Mouse (Mus musculus): Measurements from ENCODE around the gene Tapbp. TPM values are rescaled to one million over a fixed set of nuclear protein-coding genes. Genes with fewer than 3 reads are reported as not detected.
"Not testable (repeated sequence)": the region's sequence is repeated elsewhere in the genome, so short reads cannot be mapped to it uniquely, and the experiment has no call there.

The Tapbp gene
- polyA plus RNA-seq, 1 experiment from 2014 or later, result 22.0 TPM

GRCm38 (mm10) chr17:33951021-33951946 lies 35.6 kb downstream of the Tapbp start, which contains the start of gene B3galt4:
Gene B3galt4, minus strand, starts transcription at chr17:33951488.
- Histone ChIP-seq H3K4me1 (ENCODE audit: control insufficient read depth, insufficient read depth, low read length) (peaks cover 39% of the 10 kb centered on the region), H3K27ac (ENCODE audit: low read depth, low read length) (peak within 1 kb of the TSS; percentile 88)

DNA sequence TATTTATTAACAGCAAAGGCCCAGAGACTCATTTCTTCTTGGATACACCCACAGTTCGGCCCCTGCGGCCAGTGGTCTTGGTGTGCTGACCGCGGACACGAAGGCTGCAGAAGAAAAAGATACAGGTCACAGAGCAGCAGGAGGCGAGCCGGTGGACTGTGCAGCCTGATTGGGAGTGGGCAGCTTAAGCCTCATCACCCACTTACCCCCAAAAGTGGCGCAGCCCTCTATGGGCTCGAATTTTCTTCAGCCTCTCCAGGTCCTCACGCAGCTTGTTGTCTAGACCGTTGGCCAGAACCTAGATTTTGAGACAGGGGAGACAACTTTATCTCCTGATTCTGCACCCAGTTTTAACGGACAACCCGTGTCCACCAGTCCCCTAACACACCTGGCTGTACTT lies 36.3 kb downstream of the Tapbp start:
- WGBS (ENCODE audit: insufficient replicate concordance), result 73% methylated on average over 13 of the region's 13 CpGs
- H3K9ac ChIP-seq (ENCODE audit: low read depth, low read length), result not testable (repeated sequence)

More at GRCm38 (mm10) chr17:33951021-33951946, 35.6 kb downstream of the Tapbp start, which contains the start of gene B3galt4:
- H3K36me3 ChIP-seq (ENCODE audit: control insufficient read depth, insufficient read depth, low read length), result peaks cover 20% of the 10 kb centered on the region
- ATAC-seq (replicated peaks; ENCODE audit: insufficient number of reproducible peaks, low FRiP score, low TSS enrichment), result peak; percentile 69
- H3K9me3 ChIP-seq (replicated peaks; ENCODE audit: control insufficient read depth, low read length), result no peaks in the 10 kb centered on the region
- WGBS (ENCODE audit: insufficient replicate concordance), result under 1% methylated on average over 45 of the region's 45 CpGs
- H3K27me3 ChIP-seq (ENCODE audit: control insufficient read depth, insufficient read depth, low read length), result no peaks in the 10 kb centered on the region
- peak within 1 kb of the TSS; percentile 53 for H3K4me3 ChIP-seq (ENCODE audit: low read depth, low read length)
- peak within 1 kb of the TSS; percentile 77 for H3K9ac ChIP-seq (ENCODE audit: low read depth, low read length)
- H3K4me2 ChIP-seq, result peak within 1 kb of the TSS; percentile 96

GRCm38 (mm10) chr17:33952879-33953278 lies 37.2 kb downstream of the Tapbp start:
- no peak overlapping the region for H3K27ac ChIP-seq (ENCODE audit: low read depth, low read length)
- no peak for ATAC-seq (replicated peaks; ENCODE audit: insufficient number of reproducible peaks, low FRiP score, low TSS enrichment)
- no peaks in the 10 kb centered on the region for H3K27me3 ChIP-seq (ENCODE audit: control insufficient read depth, insufficient read depth, low read length)
- H3K4me3 ChIP-seq (ENCODE audit: low read depth, low read length), result 0 out of 2 replicates have a peak overlapping the region, but pooled peaks have one; percentile 12
- no peaks in the 10 kb centered on the region for H3K9me3 ChIP-seq (replicated peaks; ENCODE audit: control insufficient read depth, low read length)
- WGBS (ENCODE audit: insufficient replicate concordance), result 83% methylated on average over 4 of the region's 4 CpGs
- peaks cover 45% of the 10 kb centered on the region for H3K4me1 ChIP-seq (ENCODE audit: control insufficient read depth, insufficient read depth, low read length)
- 0 out of 2 replicates have a peak overlapping the region, but pooled peaks have one; percentile 34 for H3K9ac ChIP-seq (ENCODE audit: low read depth, low read length)
- peak overlapping the region; percentile 96 for H3K4me2 ChIP-seq
- H3K36me3 ChIP-seq (ENCODE audit: control insufficient read depth, insufficient read depth, low read length), result peaks cover 19% of the 10 kb centered on the region

More for the DNA sequence above, 36.3 kb downstream of the Tapbp start:
- Histone ChIP-seq H3K4me1 (ENCODE audit: control insufficient read depth, insufficient read depth, low read length) (peaks cover 45% of the 10 kb centered on the region), H3K4me2 (peak overlapping the region; percentile 96), H3K27ac (ENCODE audit: low read depth, low read length) (peak overlapping the region; percentile 88; the same call in 1 of the 2 replicates), H3K4me3 (ENCODE audit: low read depth, low read length) (peak overlapping the region; percentile 53), H3K36me3 (ENCODE audit: control insufficient read depth, insufficient read depth, low read length) (peaks cover 19% of the 10 kb centered on the region)
- ATAC-seq (replicated peaks; ENCODE audit: insufficient number of reproducible peaks, low FRiP score, low TSS enrichment); H3K27me3 ChIP-seq (ENCODE audit: control insufficient read depth, insufficient read depth, low read length); H3K9me3 ChIP-seq (replicated peaks; ENCODE audit: control insufficient read depth, low read length): not testable (repeated sequence)

DNA sequence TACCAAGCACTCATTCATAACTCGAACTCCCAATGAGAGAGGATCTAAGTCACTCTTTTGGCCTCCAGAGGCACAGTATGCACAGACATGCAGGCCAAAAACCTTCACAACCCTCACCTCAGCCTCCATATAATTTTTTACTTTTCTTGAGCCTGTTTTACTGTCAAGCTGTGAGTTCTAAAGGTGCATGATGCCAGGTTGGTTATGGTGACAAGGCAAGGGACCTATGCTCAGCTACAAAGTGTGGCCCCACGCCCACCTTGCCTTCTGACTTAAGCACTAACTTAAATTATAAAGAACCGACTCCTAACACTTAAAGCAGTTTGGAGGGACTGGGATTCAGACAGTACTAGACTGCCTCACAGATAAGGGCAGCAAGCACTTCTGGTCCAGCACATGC lies 37.6 kb downstream of the Tapbp start:
- WGBS (ENCODE audit: insufficient replicate concordance), result 78% methylated on average over 3 of the region's 3 CpGs
- Histone ChIP-seq H3K36me3 (ENCODE audit: control insufficient read depth, insufficient read depth, low read length) (peaks cover 19% of the 10 kb centered on the region), H3K27ac (ENCODE audit: low read depth, low read length) (no peak overlapping the region), H3K4me1 (ENCODE audit: control insufficient read depth, insufficient read depth, low read length) (peaks cover 45% of the 10 kb centered on the region), H3K9me3 (replicated peaks; ENCODE audit: control insufficient read depth, low read length) (no peaks in the 10 kb centered on the region), H3K4me2 (peak overlapping the region; percentile 96), H3K27me3 (ENCODE audit: control insufficient read depth, insufficient read depth, low read length) (no peaks in the 10 kb centered on the region), H3K4me3 (ENCODE audit: low read depth, low read length) (0 out of 2 replicates have a peak overlapping the region, but pooled peaks have one; percentile 12), H3K9ac (ENCODE audit: low read depth, low read length) (0 out of 2 replicates have a peak overlapping the region, but pooled peaks have one; percentile 34)
- no peak for ATAC-seq (replicated peaks; ENCODE audit: insufficient number of reproducible peaks, low FRiP score, low TSS enrichment)

DNA sequence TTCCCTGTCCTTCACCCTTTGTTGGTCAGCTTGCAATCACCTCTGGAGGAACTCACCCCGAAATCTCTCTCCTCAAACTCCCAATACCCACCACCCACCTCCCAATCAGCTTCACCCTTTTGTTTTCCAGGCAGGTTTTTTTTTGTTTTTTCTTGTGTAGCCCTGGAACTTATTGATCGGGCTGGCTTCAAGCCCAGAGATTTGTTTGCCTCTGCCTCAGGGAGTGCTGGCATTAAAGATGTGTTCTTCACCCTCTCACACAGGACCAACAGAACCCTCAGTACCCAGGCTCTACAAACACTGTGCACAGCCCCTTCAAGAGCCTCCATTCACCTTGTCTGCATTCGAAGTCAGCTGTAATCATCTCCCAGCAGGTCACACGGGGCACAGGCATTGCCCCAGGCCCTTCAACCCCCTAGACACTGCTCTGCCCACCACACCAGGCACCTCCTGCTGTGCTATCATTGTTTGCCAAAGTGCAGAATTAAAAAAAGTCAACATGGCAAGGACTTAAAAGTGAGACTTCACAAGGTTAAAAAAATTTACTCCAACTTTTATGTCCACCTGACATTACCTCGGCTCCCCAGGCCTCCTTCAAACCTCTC lies 38.4 kb downstream of the Tapbp start:
- Histone ChIP-seq H3K9me3 (replicated peaks; ENCODE audit: control insufficient read depth, low read length) (no peaks in the 10 kb centered on the region), H3K4me1 (ENCODE audit: control insufficient read depth, insufficient read depth, low read length) (peaks cover 45% of the 10 kb centered on the region), H3K4me3 (ENCODE audit: low read depth, low read length) (peak overlapping the region; percentile 70), H3K27me3 (ENCODE audit: control insufficient read depth, insufficient read depth, low read length) (no peaks in the 10 kb centered on the region), H3K4me2 (peak overlapping the region; percentile 96), H3K27ac (ENCODE audit: low read depth, low read length) (0 out of 2 replicates have a peak overlapping the region, but pooled peaks have one; percentile 46), H3K9ac (ENCODE audit: low read depth, low read length) (peak overlapping the region; percentile 85), H3K36me3 (ENCODE audit: control insufficient read depth, insufficient read depth, low read length) (peaks cover 19% of the 10 kb centered on the region)
- 33% methylated on average over 5 of the region's 5 CpGs for WGBS (ENCODE audit: insufficient replicate concordance)
- ATAC-seq (replicated peaks; ENCODE audit: insufficient number of reproducible peaks, low FRiP score, low TSS enrichment), result no peak

DNA sequence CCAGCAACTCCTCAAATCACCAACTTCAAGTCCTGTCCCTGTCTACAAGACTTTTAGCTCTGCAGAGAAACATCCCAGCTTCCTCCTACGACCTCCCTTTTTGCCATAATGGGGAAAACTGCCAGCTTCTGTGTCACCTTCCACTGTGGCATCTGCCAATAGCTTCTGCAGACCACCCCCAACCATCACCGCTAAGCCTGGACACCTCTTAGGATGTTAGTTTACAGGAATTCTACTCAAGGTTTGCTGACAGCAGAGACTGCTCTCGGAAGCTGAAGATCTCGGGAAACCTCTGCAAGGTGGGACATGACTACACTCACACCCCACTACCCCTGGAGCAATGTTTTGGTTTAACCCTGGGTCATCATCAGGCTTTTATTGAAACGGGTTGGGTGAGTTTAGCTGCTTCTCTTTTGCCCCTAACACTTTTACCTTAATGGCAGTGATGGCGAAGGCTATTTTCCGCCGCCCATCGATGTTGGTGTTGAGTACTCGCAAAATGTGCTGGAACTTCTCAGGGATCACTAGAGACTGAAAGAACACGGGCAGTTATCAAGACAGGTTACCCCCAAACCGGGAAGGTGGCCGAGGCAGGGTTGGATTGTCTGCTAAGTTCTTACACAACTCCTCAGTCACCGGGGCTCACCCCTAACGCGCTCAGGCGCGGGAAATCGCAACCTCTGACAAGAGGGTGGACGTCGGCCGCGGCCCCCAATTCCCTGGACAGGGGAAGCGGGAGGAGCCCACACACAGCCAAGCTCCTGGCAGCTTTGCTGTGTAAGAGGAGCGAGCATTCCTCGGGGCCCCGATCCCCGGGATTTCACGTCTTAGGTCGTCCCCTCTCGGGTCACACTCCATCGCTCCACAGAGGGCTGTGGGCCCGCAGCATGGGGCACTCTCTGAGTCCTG lies 39.2 kb downstream of the Tapbp start:
- H3K4me3 ChIP-seq (ENCODE audit: low read depth, low read length), result peak overlapping the region; percentile 70
- peaks cover 17% of the 10 kb centered on the region for H3K36me3 ChIP-seq (ENCODE audit: control insufficient read depth, insufficient read depth, low read length)
- H3K9ac ChIP-seq (ENCODE audit: low read depth, low read length), result peak overlapping the region; percentile 85
- peak; percentile 14; the same call in 1 of the 2 replicates for ATAC-seq (replicated peaks; ENCODE audit: insufficient number of reproducible peaks, low FRiP score, low TSS enrichment)
- peak overlapping the region; percentile 96 for H3K4me2 ChIP-seq
- no peaks in the 10 kb centered on the region for H3K27me3 ChIP-seq (ENCODE audit: control insufficient read depth, insufficient read depth, low read length)
- H3K9me3 ChIP-seq (replicated peaks; ENCODE audit: control insufficient read depth, low read length), result no peaks in the 10 kb centered on the region
- peaks cover 45% of the 10 kb centered on the region for H3K4me1 ChIP-seq (ENCODE audit: control insufficient read depth, insufficient read depth, low read length)
- H3K27ac ChIP-seq (ENCODE audit: low read depth, low read length), result peak overlapping the region; percentile 86
- WGBS (ENCODE audit: insufficient replicate concordance), result under 1% methylated on average over 33 of the region's 33 CpGs

- H3K27ac ChIP-seq (ENCODE audit: low read depth, low read length), result peak within 1 kb of the TSS; percentile 86
- no peaks in the 10 kb centered on the region for H3K9me3 ChIP-seq (replicated peaks; ENCODE audit: control insufficient read depth, low read length)
- WGBS (ENCODE audit: insufficient replicate concordance), result under 1% methylated on average over 50 of the region's 50 CpGs
- no peaks in the 10 kb centered on the region for H3K27me3 ChIP-seq (ENCODE audit: control insufficient read depth, insufficient read depth, low read length)
- H3K4me1 ChIP-seq (ENCODE audit: control insufficient read depth, insufficient read depth, low read length), result peaks cover 38% of the 10 kb centered on the region
- H3K4me2 ChIP-seq, result peak within 1 kb of the TSS; percentile 96
- peaks cover 17% of the 10 kb centered on the region for H3K36me3 ChIP-seq (ENCODE audit: control insufficient read depth, insufficient read depth, low read length)
- H3K9ac ChIP-seq (ENCODE audit: low read depth, low read length), result peak within 1 kb of the TSS; percentile 85
- ATAC-seq (replicated peaks; ENCODE audit: insufficient number of reproducible peaks, low FRiP score, low TSS enrichment), result peak; percentile 85
- H3K4me3 ChIP-seq (ENCODE audit: low read depth, low read length), result peak within 1 kb of the TSS; percentile 70
Observed at GRCm38 (mm10) chr17:33955555-33956214, 40.0 kb downstream of the Tapbp start, which contains the start of the genes Vps52 and Rps18. Gene Vps52, plus strand, starts transcription at chr17:33955812. Gene Rps18, minus strand, starts transcription at chr17:33956001.
